Mouse (Mus musculus): ENCODE measurements around the gene Itpr3. TPM values are rescaled to one million over a fixed set of nuclear protein-coding genes. Genes with fewer than 3 reads are reported as not detected.

The Itpr3 gene
- polyA plus RNA-seq, 1 experiment from 2014 or later: 4.3 TPM

GRCm38 (mm10) chr17:27129291-27129690 lies 72.2 kb downstream of the Itpr3 start:
- Histone ChIP-seq H3K4me2 (no peak overlapping the region), H3K27me3 (no peaks in the 10 kb centered on the region), H3K4me3 (replicated peaks) (no peak overlapping the region), H3K27ac (no peak overlapping the region), H3K4me1 (replicated peaks) (peaks cover 76% of the 10 kb centered on the region), H3K9me3 (no peaks in the 10 kb centered on the region), H3K9ac (replicated peaks) (no peak overlapping the region), H3K36me3 (peaks cover 25% of the 10 kb centered on the region)
- WGBS: 81% methylated on average over 13 of the region's 13 CpGs
- no peak for ATAC-seq (ENCODE audit: insufficient number of reproducible peaks, insufficient read depth, low FRiP score, low TSS enrichment, low read depth)

DNA sequence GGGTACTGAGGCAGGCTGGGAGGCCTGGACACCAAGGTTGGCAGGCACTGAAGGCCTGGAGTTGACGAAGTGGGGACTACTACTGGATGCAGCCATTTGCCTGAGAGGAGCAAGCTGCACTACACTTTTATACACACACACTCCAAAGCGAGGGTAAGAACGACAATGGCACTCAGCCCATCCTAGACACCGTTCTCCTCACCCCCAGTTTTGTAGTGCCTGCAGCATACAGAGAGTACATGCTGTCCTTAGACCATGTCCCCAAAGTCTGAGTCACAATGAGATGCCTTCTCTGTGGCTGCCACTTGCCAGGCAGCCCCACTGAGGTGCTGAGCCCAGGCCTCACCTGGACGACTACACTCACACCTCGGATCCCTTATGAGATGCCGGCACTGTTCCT lies 72.7 kb downstream of the Itpr3 start:
- Histone ChIP-seq H3K4me1 (replicated peaks) (peaks cover 77% of the 10 kb centered on the region), H3K9ac (replicated peaks) (peak overlapping the region; percentile 38; the same call in 1 of the 2 replicates), H3K27ac (0 out of 2 replicates have a peak overlapping the region, but pooled peaks have one; percentile 24), H3K4me2 (peak overlapping the region; percentile 18), H3K9me3 (no peaks in the 10 kb centered on the region), H3K4me3 (replicated peaks) (no peak overlapping the region), H3K27me3 (no peaks in the 10 kb centered on the region), H3K36me3 (peaks cover 24% of the 10 kb centered on the region)
- 78% methylated on average over 7 of the region's 7 CpGs for WGBS
- ATAC-seq (ENCODE audit: insufficient number of reproducible peaks, insufficient read depth, low FRiP score, low TSS enrichment, low read depth): no peak

DNA sequence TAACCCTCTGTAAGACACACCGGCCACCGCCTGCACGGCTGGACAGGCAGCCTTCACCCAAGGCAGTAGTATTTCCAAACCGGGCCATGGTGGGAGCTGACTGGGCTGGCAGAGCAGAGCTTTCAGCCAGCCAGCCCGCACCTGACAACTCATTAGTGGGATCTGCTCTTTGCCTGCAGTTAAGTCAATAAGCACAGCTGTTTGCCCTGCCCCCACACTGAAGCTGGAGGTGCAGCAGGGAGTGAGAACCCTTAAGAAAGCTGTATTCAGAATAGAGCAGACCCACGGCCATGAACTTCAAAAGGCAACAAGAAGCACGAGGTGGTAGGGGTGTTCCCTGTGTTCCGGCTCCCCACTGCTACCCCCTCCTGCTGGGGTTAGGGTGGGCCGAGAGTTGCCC lies 73.1 kb downstream of the Itpr3 start:
- no peak overlapping the region for H3K4me3 ChIP-seq (replicated peaks)
- peak overlapping the region; percentile 32; the same call in 1 of the 2 replicates for H3K27ac ChIP-seq
- H3K36me3 ChIP-seq: peaks cover 20% of the 10 kb centered on the region
- no peak for ATAC-seq (ENCODE audit: insufficient number of reproducible peaks, insufficient read depth, low FRiP score, low TSS enrichment, low read depth)
- H3K27me3 ChIP-seq: no peaks in the 10 kb centered on the region; the same call in 1 of the 2 replicates
- peaks cover 77% of the 10 kb centered on the region for H3K4me1 ChIP-seq (replicated peaks)
- 32% methylated on average over 9 of the region's 9 CpGs for WGBS
- peak overlapping the region; percentile 18 for H3K4me2 ChIP-seq
- H3K9me3 ChIP-seq: no peaks in the 10 kb centered on the region
- peak overlapping the region; percentile 38; the same call in 1 of the 2 replicates for H3K9ac ChIP-seq (replicated peaks)

DNA sequence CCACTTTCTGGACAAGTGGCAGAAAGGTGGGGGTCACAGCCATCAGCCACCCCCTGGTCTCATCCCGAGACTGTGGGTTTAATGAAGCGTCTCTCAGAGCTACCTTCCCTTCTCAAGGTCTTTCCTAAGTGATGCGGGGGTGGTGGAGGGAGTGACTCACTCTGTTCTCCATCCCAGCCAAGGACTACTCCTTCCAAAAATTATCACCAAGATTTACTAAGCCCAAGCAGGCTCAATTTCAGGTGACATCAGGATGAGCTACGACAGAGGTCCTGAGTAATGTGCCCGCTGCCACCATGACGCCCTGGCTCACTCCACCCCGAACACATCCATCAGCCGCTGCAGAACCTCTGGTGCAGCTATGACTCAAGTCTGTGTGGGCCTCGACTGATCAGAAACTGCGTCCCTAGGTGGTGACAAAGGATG lies 74.1 kb downstream of the Itpr3 start:
- no peak for ATAC-seq (ENCODE audit: insufficient number of reproducible peaks, insufficient read depth, low FRiP score, low TSS enrichment, low read depth)
- Histone ChIP-seq H3K4me2 (no peak overlapping the region), H3K4me3 (replicated peaks) (no peak overlapping the region), H3K27me3 (no peaks in the 10 kb centered on the region; the same call in 1 of the 2 replicates), H3K9me3 (no peaks in the 10 kb centered on the region), H3K9ac (replicated peaks) (0 out of 2 replicates have a peak overlapping the region, but pooled peaks have one; percentile 37), H3K4me1 (replicated peaks) (peaks cover 70% of the 10 kb centered on the region), H3K36me3 (peaks cover 14% of the 10 kb centered on the region), H3K27ac (0 out of 2 replicates have a peak overlapping the region, but pooled peaks have one; percentile 32)
- WGBS: 86% methylated on average over 10 of the region's 10 CpGs

- Histone ChIP-seq H3K4me1 (replicated peaks) (peaks cover 60% of the 10 kb centered on the region), H3K27me3 (peaks cover 3% of the 10 kb centered on the region; the same call in 1 of the 2 replicates), H3K4me3 (replicated peaks) (no peak overlapping the region), H3K9me3 (no peaks in the 10 kb centered on the region), H3K36me3 (peaks cover 14% of the 10 kb centered on the region), H3K9ac (replicated peaks) (no peak overlapping the region), H3K27ac (no peak overlapping the region), H3K4me2 (0 out of 2 replicates have a peak overlapping the region, but pooled peaks have one; percentile 51)
- 87% methylated on average over 10 of the region's 10 CpGs for WGBS
- no peak for ATAC-seq (ENCODE audit: insufficient number of reproducible peaks, insufficient read depth, low FRiP score, low TSS enrichment, low read depth)
These were observed 75.1 kb downstream of the Itpr3 start for GRCm38 (mm10) chr17:27132238-27132637.

DNA sequence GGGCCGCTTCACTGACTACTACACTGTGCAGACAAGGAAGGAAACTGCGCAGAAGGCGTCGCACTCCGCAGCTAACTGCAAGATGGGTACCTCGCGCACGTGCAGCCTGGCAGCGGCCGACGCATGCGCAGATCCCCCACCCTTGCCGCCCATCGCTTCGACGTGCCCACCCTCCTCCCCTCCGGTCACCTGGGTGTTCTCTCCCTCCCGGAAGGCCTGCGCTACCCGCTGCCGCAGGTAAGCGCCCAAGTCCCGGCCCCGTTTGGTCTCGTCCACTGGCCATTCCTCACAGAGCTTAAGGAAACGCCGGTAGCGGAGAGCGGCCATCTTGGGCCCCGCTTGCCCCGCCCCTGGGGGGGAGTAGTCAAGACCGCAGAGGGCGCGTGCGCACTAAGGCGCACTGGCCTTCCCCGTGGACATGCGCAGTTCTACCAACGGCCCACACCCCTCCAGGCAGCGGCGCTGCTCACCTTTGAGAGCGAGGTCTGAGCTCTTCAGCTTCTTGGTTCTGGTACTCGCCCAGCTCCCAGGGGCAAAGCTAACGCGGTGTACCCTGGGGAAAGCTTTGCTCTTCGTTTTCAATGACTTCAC lies 76.5 kb downstream of the Itpr3 start, which contains the start of gene Uqcc2:
TSS of gene Uqcc2 (minus strand) at position 366 of the 591 bp plus-strand sequence.
- Histone ChIP-seq H3K4me2 (peak within 1 kb of the TSS; percentile 51), H3K9ac (replicated peaks) (peak within 1 kb of the TSS; percentile 68), H3K27ac (peak within 1 kb of the TSS; percentile 73; the same call in 1 of the 2 replicates), H3K4me1 (replicated peaks) (peaks cover 61% of the 10 kb centered on the region), H3K27me3 (peaks cover 5% of the 10 kb centered on the region; the same call in 1 of the 2 replicates), H3K36me3 (peaks cover 9% of the 10 kb centered on the region; the same call in 1 of the 2 replicates), H3K4me3 (replicated peaks) (peak within 1 kb of the TSS; percentile 74), H3K9me3 (no peaks in the 10 kb centered on the region)
- WGBS: under 1% methylated on average over 46 of the region's 46 CpGs
- peak; percentile 85 for ATAC-seq (ENCODE audit: insufficient number of reproducible peaks, insufficient read depth, low FRiP score, low TSS enrichment, low read depth)

- WGBS: 65% methylated on average over 7 of the region's 9 CpGs
- H3K4me3 ChIP-seq (replicated peaks): peak overlapping the region; percentile 74
- peaks cover 5% of the 10 kb centered on the region; the same call in 1 of the 2 replicates for H3K36me3 ChIP-seq
- peak overlapping the region; percentile 51 for H3K4me2 ChIP-seq
- peaks cover 5% of the 10 kb centered on the region; the same call in 1 of the 2 replicates for H3K27me3 ChIP-seq
- peaks cover 65% of the 10 kb centered on the region for H3K4me1 ChIP-seq (replicated peaks)
- H3K27ac ChIP-seq: no peak overlapping the region
- H3K9ac ChIP-seq (replicated peaks): peak overlapping the region; percentile 68; the same call in 1 of the 2 replicates
- ATAC-seq (ENCODE audit: insufficient number of reproducible peaks, insufficient read depth, low FRiP score, low TSS enrichment, low read depth): peak; percentile 12; the same call in 1 of the 2 replicates
- H3K9me3 ChIP-seq: no peaks in the 10 kb centered on the region
These were observed 77.1 kb downstream of the Itpr3 start for GRCm38 (mm10) chr17:27134187-27134586.

DNA sequence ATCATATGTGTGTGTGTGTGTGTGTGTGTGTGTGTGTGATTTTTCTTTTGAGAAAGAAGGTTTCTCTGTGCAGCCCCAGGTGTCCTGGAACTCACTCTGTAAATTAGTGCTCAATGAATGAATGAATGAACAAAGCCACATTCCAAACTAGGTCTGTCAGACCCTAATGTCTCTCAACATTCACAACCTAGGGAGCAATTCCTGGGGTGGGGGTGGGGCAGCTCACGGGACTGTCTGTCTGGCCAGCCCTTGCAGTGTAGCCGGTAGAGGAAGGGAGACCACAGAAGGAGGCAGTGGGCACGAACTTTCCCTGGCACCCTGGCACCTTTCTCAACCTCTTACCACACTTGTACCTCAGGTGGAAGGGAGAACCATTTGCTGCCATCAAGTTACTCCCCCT lies 77.6 kb downstream of the Itpr3 start:
- no peak for ATAC-seq (ENCODE audit: insufficient number of reproducible peaks, insufficient read depth, low FRiP score, low TSS enrichment, low read depth)
- WGBS: 29% methylated on average over 3 of the region's 3 CpGs
- no peaks in the 10 kb centered on the region for H3K9me3 ChIP-seq

DNA sequence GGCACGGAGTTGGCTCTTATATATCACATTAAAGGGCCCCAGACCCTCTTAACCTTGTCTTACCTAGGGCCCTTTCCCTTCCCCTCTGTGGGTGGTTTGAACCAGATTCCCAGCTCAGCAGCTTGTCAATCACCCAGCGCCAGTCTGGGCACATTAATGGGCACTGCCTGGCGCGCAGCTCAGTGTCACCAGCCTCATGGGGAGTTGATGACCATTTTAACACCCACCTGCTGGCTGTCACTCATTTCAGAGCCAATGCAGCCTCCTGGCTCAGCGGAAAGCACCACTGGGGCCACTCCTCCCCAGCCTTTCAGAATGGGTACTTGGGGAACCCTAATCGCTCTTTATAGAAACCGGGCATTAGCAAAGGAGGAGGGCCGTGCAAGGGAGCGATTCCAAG lies 81.3 kb downstream of the Itpr3 start:
- H3K27me3 ChIP-seq: peaks cover 5% of the 10 kb centered on the region; the same call in 1 of the 2 replicates
- peaks cover 62% of the 10 kb centered on the region for H3K4me1 ChIP-seq (replicated peaks)
- H3K27ac ChIP-seq: no peak overlapping the region
- no peak overlapping the region for H3K4me2 ChIP-seq
- 67% methylated on average over 9 of the region's 9 CpGs for WGBS
- no peak overlapping the region for H3K4me3 ChIP-seq (replicated peaks)
- no peak for ATAC-seq (ENCODE audit: insufficient number of reproducible peaks, insufficient read depth, low FRiP score, low TSS enrichment, low read depth)
- H3K36me3 ChIP-seq: no peaks in the 10 kb centered on the region
- H3K9me3 ChIP-seq: no peaks in the 10 kb centered on the region
- no peak overlapping the region for H3K9ac ChIP-seq (replicated peaks)

More for the DNA sequence above, 77.6 kb downstream of the Itpr3 start:
- Histone ChIP-seq H3K27me3 (peaks cover 5% of the 10 kb centered on the region; the same call in 1 of the 2 replicates), H3K4me2 (no peak overlapping the region), H3K4me3 (replicated peaks) (no peak overlapping the region), H3K27ac (no peak overlapping the region), H3K4me1 (replicated peaks) (peaks cover 65% of the 10 kb centered on the region), H3K36me3 (no peaks in the 10 kb centered on the region; the same call in 1 of the 2 replicates), H3K9ac (replicated peaks) (no peak overlapping the region)

- no peak for ATAC-seq (ENCODE audit: insufficient number of reproducible peaks, insufficient read depth, low FRiP score, low TSS enrichment, low read depth)
- Histone ChIP-seq H3K4me3 (replicated peaks) (no peak overlapping the region), H3K27me3 (peaks cover 5% of the 10 kb centered on the region; the same call in 1 of the 2 replicates), H3K4me1 (replicated peaks) (peaks cover 68% of the 10 kb centered on the region), H3K36me3 (no peaks in the 10 kb centered on the region), H3K9ac (replicated peaks) (no peak overlapping the region), H3K9me3 (no peaks in the 10 kb centered on the region), H3K27ac (0 out of 2 replicates have a peak overlapping the region, but pooled peaks have one; percentile 18), H3K4me2 (no peak overlapping the region)
- 55% methylated on average over 7 of the region's 7 CpGs for WGBS
These were observed 82.2 kb downstream of the Itpr3 start for GRCm38 (mm10) chr17:27139304-27139703.

DNA sequence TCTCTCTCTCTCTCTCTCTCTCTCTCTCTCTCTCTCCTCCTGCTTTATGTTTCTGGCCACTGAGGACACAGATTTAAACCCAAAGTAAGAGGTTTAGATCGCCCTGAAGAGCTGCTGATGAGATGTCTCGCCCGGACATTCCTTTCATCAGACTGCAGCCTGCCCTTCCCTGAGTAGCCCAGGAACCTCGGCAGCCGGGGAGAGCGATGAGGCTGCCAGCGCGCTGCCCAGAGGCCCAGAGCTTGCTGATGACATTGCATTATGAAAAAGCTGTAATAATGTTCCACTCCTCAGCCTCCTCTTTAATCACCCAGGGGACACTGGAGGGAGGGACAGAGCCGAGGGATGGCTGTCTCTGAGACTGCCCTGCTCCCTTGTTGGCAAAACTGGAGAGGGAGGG lies 83.2 kb downstream of the Itpr3 start:
- Histone ChIP-seq H3K9ac (replicated peaks) (no peak overlapping the region), H3K9me3 (no peaks in the 10 kb centered on the region), H3K4me3 (replicated peaks) (no peak overlapping the region), H3K36me3 (no peaks in the 10 kb centered on the region), H3K4me1 (replicated peaks) (peaks cover 64% of the 10 kb centered on the region), H3K27me3 (0 out of 2 replicates have a peak, but pooled peaks cover 5% of the 10 kb centered on the region), H3K27ac (no peak overlapping the region), H3K4me2 (no peak overlapping the region)
- ATAC-seq (ENCODE audit: insufficient number of reproducible peaks, insufficient read depth, low FRiP score, low TSS enrichment, low read depth): no peak
- WGBS: 56% methylated on average over 9 of the region's 9 CpGs
